Mouse (Mus musculus): Measurements from ENCODE around the gene Kdm2b. TPM values are rescaled to one million over a fixed set of nuclear protein-coding genes. Genes with fewer than 3 reads are reported as not detected.

Kdm2b gene
- polyA plus RNA-seq, 1 experiment, result 20.5 TPM

- no peak for DNase-seq (ENCODE audit: low spot score)
These were observed 99.2 kb downstream of the Kdm2b start for GRCm38 (mm10) chr5:122890396-122890795.

- no peak for DNase-seq (ENCODE audit: low spot score)
These were observed 100.9 kb downstream of the Kdm2b start for GRCm38 (mm10) chr5:122888612-122889214.

GRCm38 (mm10) chr5:122887926-122888611 is 101.6 kb downstream of the Kdm2b start:
- DNase-seq (ENCODE audit: low spot score), result no peak

DNA sequence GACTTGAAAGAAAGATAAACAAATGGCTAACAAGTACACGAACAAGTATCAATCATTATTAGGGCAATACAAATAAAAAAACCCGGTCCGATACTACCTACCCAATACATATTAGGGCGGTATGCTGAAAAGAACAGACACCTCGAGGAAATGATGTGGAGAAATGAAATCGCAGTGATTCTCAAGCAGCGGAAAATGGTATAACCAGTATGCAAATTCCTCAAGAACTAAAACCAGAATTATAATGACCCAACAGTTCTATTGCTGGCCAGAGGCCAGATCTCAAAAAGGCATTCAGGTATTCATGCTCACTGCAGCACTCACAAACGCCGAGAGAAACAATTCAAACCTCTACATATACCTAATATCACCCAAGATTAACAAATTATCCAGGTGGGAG is 102.6 kb downstream of the Kdm2b start:
- DNase-seq (ENCODE audit: low spot score), result no peak

- no peak for DNase-seq (ENCODE audit: low spot score)
These were observed 104.9 kb downstream of the Kdm2b start for GRCm38 (mm10) chr5:122884594-122885348.

- no peak for DNase-seq (ENCODE audit: low spot score)
These were observed 105.9 kb downstream of the Kdm2b start for GRCm38 (mm10) chr5:122883652-122884235.

- DNase-seq (ENCODE audit: low spot score), result no peak
These were observed 106.4 kb downstream of the Kdm2b start for GRCm38 (mm10) chr5:122883237-122883636.

DNA sequence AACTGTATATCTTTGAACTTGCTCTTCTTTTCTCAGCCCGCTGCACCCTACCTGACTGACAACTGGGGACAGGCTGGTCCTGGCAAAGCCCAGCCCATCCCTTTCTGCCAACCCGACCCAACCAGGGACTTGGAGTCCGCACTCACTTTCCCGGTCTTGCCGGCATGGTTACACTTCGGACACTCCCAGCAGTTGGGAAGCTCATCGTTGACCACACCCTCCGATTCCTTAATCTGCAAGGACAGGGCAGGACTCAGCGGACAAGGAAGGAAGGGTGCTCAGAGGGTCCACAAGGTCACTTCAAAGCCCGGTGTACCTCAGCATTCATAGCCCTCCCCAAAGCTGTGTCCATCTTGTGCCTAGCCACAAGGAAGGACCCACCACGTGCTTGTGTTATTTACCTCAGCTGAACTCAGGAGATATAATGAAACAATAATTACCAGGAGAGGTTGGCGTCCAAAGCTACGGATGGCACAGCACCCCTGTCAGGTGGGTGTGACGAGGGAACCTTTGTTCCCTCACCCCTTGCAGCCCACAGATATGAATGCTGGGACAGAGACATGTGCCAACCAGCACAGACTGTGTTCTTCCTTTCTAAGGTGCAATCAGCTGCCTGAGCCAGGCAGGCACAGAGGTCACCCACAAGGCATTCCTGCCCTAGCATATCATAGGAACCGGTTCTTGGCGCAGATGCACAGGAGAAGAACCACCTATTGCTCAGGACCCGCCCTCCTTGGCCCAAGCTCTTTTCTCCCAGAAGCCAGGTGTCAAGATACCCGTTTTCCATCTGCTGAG is 107.2 kb downstream of the Kdm2b start:
- no peak for DNase-seq (ENCODE audit: low spot score)

DNA sequence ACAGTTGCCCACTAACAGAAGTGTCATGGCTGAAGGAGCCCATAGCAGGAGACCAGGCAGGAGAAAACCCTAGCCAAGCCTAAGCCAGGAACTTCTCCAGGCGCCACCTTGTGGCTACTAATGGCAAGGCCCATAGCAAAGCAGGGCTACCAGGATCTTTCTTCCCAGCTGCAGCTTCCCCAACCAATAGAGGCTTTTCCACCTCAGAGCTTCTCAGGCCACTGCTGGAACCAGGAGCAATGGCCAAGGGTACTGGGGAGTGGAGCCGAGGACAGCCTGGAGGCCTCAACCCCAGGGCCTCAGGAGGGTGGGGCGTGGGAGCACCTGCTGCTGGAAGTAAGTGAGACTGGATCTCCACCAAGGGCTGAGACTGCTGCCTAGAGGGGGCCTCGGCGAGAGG is 108.3 kb downstream of the Kdm2b start:
- peak; percentile 46 for DNase-seq (ENCODE audit: low spot score)

- no peak for DNase-seq (ENCODE audit: low spot score)
These were observed 109.2 kb downstream of the Kdm2b start for GRCm38 (mm10) chr5:122880241-122880980.

DNA sequence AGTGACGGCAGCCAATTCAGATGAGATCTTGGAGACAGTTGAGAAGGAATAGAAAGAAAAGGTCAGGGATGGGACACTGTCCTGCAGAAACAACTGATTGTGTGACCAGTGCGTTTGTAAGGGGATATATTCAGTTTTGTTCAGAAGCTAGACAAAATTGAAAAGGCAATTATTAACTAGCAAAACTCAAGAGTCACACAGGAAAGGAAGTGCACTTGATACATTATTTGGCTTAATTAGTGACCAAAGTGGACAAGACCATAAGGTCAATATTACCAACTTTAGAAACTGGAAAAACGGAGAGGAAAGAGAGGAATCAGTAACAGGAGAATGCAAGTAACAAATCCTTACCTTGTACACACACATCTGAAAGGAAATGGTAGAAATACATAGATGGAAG is 113.0 kb downstream of the Kdm2b start:
- no peak for DNase-seq (ENCODE audit: low spot score)

DNA sequence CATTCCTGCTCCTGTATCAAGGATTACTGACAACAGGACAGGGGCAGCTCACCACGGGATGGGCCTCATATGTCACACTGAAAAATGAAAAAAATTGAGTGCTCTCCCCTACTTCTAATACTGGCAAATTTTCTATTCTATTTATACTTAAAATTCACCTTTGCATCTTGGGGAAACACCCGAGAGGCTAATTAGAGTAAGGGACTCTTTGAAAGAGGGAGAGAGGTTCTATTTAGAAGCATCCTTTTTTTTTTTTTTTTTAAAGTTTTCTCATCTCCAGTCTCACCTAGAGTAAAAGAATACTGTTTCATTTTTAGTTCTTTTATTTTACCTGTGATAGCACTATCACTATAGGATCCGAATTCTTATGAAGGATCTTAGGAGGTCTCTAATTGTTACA is 115.3 kb downstream of the Kdm2b start:
- DNase-seq (ENCODE audit: low spot score), result no peak

GRCm38 (mm10) chr5:122873573-122873972 is 116.0 kb downstream of the Kdm2b start:
- DNase-seq (ENCODE audit: low spot score), result no peak

- DNase-seq (ENCODE audit: low spot score), result no peak
These were observed 117.0 kb downstream of the Kdm2b start for GRCm38 (mm10) chr5:122872626-122873025.

DNA sequence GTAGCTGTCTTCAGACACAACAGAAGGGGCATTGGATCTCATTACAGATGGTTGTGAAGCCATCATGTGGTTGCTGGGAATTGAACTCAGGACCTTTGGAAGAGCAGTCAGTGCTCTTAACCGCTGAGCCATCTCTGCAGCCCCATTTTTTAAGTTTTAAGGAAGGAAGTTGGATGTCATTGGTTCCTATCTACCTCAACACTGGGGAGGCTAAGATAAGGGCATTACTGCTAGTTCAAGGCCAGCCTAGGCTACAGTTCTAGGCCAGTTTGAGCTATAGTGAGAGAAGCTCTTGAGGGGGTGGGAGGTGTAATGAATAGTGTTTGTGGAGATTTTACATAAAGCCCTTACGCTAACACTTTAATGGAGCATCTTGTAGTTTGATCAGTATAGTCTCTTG is 126.6 kb downstream of the Kdm2b start:
- DNase-seq (ENCODE audit: low spot score), result no peak

GRCm38 (mm10) chr5:122855858-122856257 is 133.8 kb downstream of the Kdm2b start:
- no peak for DNase-seq (ENCODE audit: low spot score)

GRCm38 (mm10) chr5:122852611-122853010 is 137.0 kb downstream of the Kdm2b start:
- DNase-seq (ENCODE audit: low spot score), result no peak

- no peak for DNase-seq (ENCODE audit: low spot score)
These were observed 139.2 kb downstream of the Kdm2b start for GRCm38 (mm10) chr5:122850319-122851002.

GRCm38 (mm10) chr5:122849521-122850318 is 139.9 kb downstream of the Kdm2b start, which contains the start of gene Rnf34:
Gene Rnf34 (plus strand): TSS chr5:122850048.
- DNase-seq (ENCODE audit: low spot score), result peak; percentile 87

Measured in urinary bladder, adult 2 months (tissue).